Mouse (Mus musculus): ENCODE data around the gene Syngap1.

DNA sequence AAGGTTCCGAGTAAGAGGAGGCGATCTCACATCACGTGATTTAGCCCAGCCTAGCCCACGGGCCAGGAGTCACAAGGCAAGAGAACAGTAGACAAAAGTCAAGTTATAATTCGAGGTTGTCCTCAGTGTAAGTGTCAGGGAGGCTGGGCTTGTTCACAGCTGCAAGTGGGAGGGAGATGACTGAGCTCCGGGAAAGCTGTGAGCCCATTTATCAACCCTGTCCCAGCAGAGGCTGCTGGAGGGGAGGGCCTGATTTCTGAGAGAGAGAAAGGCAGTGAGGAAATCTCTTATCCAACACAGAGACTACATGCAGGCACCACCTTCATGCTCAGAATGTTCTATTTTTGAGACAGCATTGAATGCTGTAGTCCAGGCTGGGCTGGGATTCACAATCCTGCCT, 71.9 kb downstream of the Syngap1 start:
- TF ChIP-seq FLI1 (IDR thresholded peaks at IDR 0.05; ENCODE audit: low read length) (no peak), GATA1 (IDR thresholded peaks at IDR 0.05; ENCODE audit: borderline replicate concordance, low read length) (no peak)

Measured in megakaryocyte, embryonic 14.5 days (primary cell).